Mouse (Mus musculus): ENCODE measurements around the gene Tfb2m.

The Tfb2m gene

DNA sequence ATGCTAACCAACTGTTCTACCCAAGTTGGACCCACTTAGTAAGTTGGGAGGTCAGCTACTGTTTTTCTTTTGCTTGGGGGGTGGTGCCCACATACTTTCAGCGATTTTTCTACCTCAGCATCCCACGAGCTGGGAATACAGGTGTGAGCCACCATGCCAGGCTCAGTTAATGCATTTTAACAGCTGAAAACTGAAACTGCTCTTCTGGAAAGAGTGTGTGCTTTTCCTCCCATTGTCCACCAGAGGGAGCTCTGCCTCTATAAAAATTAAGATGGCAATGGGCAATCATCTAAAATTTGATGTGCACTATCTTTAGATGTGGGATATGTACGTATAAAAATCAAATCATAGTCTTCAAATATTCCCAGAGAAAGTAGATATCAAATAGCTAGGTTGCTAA is 43.5 kb downstream of the Tfb2m start:
- DNase-seq (ENCODE audit: low spot score) = no peak

DNA sequence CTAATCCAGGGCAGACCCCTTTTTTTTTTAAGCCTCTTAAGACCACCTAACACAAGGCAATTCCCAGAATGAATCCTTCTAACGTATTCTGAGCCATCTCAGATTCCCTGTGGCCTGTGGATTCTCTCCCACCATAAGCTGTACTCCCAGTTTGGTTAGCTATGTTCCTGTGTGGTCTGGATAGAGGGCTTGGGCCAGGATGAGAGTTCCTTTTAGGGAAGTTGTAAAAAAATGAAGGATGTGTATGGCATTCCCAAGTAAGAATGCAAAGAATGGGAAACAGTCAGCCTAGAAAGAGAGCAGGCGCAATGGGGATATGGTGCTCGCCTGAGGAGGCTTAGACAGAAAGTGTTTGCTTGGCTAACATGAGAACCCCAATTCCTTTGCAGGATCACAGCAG is 46.8 kb downstream of the Tfb2m start:
- DNase-seq (ENCODE audit: low spot score) = peak; percentile 24

DNA sequence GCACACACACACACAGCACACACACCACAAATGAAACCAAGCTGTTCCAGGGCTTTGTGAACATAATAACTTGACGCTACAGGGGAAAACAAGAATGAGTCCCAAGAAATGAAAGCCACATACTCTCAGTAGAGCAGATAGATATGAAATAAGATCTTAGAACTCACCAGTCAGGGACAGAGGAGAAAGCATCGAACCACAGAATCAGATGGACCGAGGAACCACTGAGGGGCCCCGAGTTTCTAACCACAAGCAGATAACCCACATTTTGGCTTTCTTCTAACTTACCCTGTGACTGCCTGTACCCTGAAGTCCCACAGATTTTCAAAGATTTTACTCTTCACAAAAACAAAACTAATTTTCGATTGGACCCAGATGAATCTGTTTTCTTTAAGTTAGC is 53.2 kb downstream of the Tfb2m start:
- no peak for DNase-seq (ENCODE audit: low spot score)

DNA sequence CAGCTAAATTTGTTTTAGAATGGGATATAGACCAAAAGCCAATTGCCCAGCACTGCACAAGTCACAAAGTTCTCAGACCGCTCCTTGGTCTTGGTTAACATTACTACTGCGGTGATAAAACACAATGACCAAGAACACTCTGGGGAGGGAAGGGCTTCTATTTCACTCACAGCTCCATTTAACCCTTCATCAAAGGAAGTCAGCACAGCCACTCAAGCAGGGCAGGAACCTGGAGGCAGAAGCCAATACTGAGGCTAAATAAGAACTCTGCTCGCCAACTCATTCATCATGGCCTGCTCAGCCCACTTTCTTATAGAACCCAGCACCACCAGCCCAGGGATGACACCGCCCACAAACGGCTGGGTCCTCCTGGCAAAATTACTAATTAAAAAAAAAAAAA is 57.5 kb downstream of the Tfb2m start:
- no peak for DNase-seq (ENCODE audit: low spot score)

DNA sequence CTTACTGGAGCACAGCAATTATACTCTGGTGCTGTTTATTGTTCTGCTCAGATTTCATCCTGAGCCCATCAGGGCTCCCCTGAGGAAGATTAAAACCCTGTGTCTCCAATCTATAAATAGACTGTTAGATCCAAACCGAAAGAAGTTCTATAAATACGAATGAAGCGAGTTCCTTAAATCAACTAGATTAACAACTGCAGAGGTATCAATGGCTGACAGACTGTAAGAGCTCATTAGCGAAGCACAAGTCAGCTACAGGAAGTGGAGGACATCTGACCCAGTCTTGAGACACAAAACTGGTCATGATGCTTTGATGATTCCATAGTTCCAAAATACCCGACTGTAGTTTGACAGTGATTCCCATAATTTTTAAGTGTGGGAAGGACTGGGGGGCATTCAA is 58.1 kb downstream of the Tfb2m start:
- no peak for DNase-seq (ENCODE audit: low spot score)

DNA sequence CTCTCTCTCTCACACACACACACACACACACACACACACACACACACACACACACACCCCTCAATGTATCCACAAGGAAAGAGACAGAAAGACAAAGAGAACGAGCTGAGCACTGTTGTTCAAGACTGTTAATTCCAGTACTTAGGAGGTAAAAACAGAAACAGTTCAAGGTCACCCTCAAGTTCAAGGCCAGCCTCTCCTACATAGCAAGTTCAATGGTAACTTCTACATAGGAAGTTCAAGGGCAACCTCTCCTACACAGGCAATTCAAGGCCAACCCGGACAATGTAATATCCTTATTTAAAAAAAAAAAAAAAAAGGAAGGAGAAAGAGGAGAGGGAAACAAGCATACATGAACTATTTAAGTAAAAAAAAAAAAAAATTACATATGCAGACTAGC is 58.8 kb downstream of the Tfb2m start:
- no peak for DNase-seq (ENCODE audit: low spot score)

DNA sequence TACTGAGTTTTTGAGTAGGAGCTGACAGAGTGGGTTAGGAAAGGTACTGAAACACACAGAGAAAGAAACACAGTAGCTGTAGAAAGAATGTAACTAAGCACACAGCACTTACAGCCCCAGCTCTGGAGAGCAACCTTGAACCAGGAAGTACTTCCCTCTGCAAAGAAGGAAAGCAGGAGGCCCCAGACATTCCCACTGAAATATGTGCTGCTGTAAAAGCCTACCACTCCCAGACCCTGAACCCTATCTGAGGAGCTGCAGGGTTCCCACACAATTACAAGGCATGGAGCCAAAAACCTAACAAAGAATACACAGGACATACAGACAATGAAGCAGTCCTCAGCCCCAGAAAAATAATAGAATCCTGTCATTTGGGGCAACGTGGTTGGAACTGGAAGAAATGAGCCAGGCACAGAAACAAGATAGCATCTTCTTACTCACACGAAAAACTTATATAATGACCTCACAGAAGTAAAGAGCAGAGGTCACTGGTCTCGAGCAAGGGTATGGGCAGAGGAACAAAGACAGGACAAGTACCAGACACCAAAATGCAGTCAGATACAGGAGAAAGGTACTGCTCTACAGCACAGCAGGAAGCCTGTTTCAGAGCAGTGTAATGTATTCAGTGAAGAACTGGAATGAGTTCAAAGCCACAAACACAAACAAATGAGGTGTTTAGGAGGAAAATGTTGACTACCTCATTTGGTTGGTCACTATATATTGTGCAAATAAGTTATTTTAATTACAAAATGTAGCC is 60.1 kb downstream of the Tfb2m start:
- no peak for DNase-seq (ENCODE audit: low spot score)

DNA sequence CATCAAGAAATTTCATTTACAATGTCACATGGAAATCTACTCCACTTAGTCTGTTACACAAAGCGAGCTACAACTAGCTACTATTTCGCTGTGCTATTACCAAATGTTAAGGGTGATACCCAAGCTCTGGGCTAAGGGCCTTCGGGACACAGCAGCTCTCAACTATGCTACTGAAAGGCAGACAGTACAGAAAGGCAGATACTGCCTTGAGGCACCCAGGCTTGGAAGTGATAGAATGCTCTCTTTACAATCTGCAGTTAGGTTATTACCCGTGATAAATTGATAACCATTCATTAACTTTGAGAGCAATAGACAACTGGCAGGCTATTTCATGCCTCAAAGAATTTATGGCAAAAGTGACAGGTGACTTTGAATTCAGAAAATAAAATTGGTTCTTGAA is 65.2 kb downstream of the Tfb2m start:
- DNase-seq (ENCODE audit: low spot score) = no peak

All from yolk sac, embryonic 10.5 days (tissue).